Mouse (Mus musculus) spleen, adult 2 months (tissue): ENCODE measurements at regions not wholly inside any gene's neighbourhood (a gene's known extent, or its start where the extent isn't known, plus 50 kb on each side); places are given as distances from the start of the nearest gene placed in this dataset.

Experiments used
- DNase-seq, 2 experiments: peaks; one replicate each; pipeline versions ENCODE4 v3.0.0 to v3.0.0-alpha.2; 2012 to 2021; ENCODE audit warnings: low spot score in 2 of 2, low read depth in 1 of 2
- H3K27ac ChIP-seq: fragments of 200-500 bp; 2 replicates; pipeline ENCODE4 v1.5.1; 2012; ENCODE audit warnings: low read length, inconsistent platforms; ENCODE audit not compliant: insufficient read depth
- H3K27me3 ChIP-seq: fragments of 200-500 bp; 2 replicates; pipeline ENCODE4 v1.6.1; 2012; ENCODE audit warnings: mild to moderate bottlenecking, moderate library complexity, low read length, inconsistent platforms; ENCODE audit not compliant: control insufficient read depth, insufficient read depth
- H3K36me3 ChIP-seq: fragments of 200-500 bp; 2 replicates; pipeline ENCODE4 v1.6.1; 2012; ENCODE audit warnings: mild to moderate bottlenecking, low read length, inconsistent platforms; ENCODE audit not compliant: control insufficient read depth, insufficient read depth
- H3K4me1 ChIP-seq: fragments of 200-500 bp; 2 replicates; pipeline ENCODE4 v1.6.1; 2011; ENCODE audit warnings: inconsistent platforms; ENCODE audit not compliant: control insufficient read depth, insufficient read depth, insufficient read length
- H3K4me3 ChIP-seq: fragments of 200-500 bp; 2 replicates; pipeline ENCODE4 v1.5.1; 2011; ENCODE audit warnings: mild to moderate bottlenecking, inconsistent platforms; ENCODE audit not compliant: insufficient read depth, insufficient read length; ENCODE audit errors: extremely low read depth
- CTCF ChIP-seq: fragments of 200-500 bp; IDR thresholded peaks from 2 replicates; pipeline ENCODE4 v1.5.1; 2011; ENCODE audit warnings: mild to moderate bottlenecking, inconsistent platforms; ENCODE audit not compliant: insufficient read depth, insufficient read length, insufficient replicate concordance; ENCODE audit errors: extremely low read depth
- POLR2A ChIP-seq: fragments of 200-500 bp; IDR thresholded peaks from 2 replicates; pipeline ENCODE4 v1.6.1; 2011; ENCODE audit warnings: low read depth, low read length, inconsistent platforms
- WGBS: fragments of 180-500 bp; shearing (Covaris S2); methylation state at CpG from one replicate; pipeline ENCODE4 v1.1.7; 2018; 5-methylcytosine and 5-hydroxymethylcytosine counted together

GRCm38 (mm10) chr11:113021533-113021932 is 239.5 kb downstream of the Sox9 start:
- no peak overlapping the region for H3K27ac ChIP-seq
- no peaks in the 10 kb centered on the region for H3K4me1 ChIP-seq
- H3K36me3 ChIP-seq, result no peaks in the 10 kb centered on the region
- TF ChIP-seq POLR2A, result no peak
- TF ChIP-seq CTCF, result no peak
- DNase-seq, result no peak
- H3K4me3 ChIP-seq, result no peak overlapping the region
- no peaks in the 10 kb centered on the region for H3K27me3 ChIP-seq
- WGBS, result 71% methylated on average over 4 of the region's 4 CpGs

- no peaks in the 10 kb centered on the region for H3K36me3 ChIP-seq
- H3K4me3 ChIP-seq, result no peak overlapping the region
- no peak for DNase-seq
- H3K27ac ChIP-seq, result no peak overlapping the region
- 71% methylated on average over 6 of the region's 6 CpGs for WGBS
- no peaks in the 10 kb centered on the region for H3K4me1 ChIP-seq
- TF ChIP-seq POLR2A (no peak), CTCF (no peak)
- H3K27me3 ChIP-seq, result no peaks in the 10 kb centered on the region
These were observed 245.0 kb downstream of the Sox9 start for GRCm38 (mm10) chr11:113026994-113027393.

- Histone ChIP-seq H3K4me3 (no peak overlapping the region), H3K4me1 (no peaks in the 10 kb centered on the region), H3K36me3 (no peaks in the 10 kb centered on the region), H3K27ac (no peak overlapping the region), H3K27me3 (no peaks in the 10 kb centered on the region)
- no peak for DNase-seq
- TF ChIP-seq POLR2A (no peak), CTCF (no peak)
- 76% methylated on average over 8 of the region's 8 CpGs for WGBS
These were observed 246.4 kb downstream of the Sox9 start for GRCm38 (mm10) chr11:113028235-113028919.

- WGBS, result 90% methylated on average over 8 of the region's 8 CpGs
- Histone ChIP-seq H3K36me3 (no peaks in the 10 kb centered on the region), H3K4me3 (no peak overlapping the region), H3K27me3 (no peaks in the 10 kb centered on the region), H3K4me1 (no peaks in the 10 kb centered on the region), H3K27ac (no peak overlapping the region)
- TF ChIP-seq CTCF (no peak), POLR2A (no peak)
- no peak for DNase-seq
These were observed 249.4 kb downstream of the Sox9 start for GRCm38 (mm10) chr11:113031405-113031804.

- WGBS, result 77% methylated on average over 8 of the region's 8 CpGs
- no peak overlapping the region for H3K27ac ChIP-seq
- no peak for DNase-seq
These were observed 250.6 kb downstream of the Sox9 start for GRCm38 (mm10) chr11:113032487-113033228.

GRCm38 (mm10) chr11:113034911-113035310 is 252.9 kb downstream of the Sox9 start:
- Histone ChIP-seq H3K27ac (no peak overlapping the region), H3K27me3 (no peaks in the 10 kb centered on the region), H3K4me1 (no peaks in the 10 kb centered on the region), H3K36me3 (no peaks in the 10 kb centered on the region), H3K4me3 (no peak overlapping the region)
- WGBS, result 92% methylated on average over 13 of the region's 13 CpGs
- DNase-seq, result no peak
- no peak for TF ChIP-seq CTCF
- TF ChIP-seq POLR2A, result no peak

More at GRCm38 (mm10) chr11:113032487-113033228, 250.6 kb downstream of the Sox9 start:
- no peaks in the 10 kb centered on the region for H3K4me1 ChIP-seq
- H3K36me3 ChIP-seq, result no peaks in the 10 kb centered on the region
- no peak overlapping the region for H3K4me3 ChIP-seq
- no peaks in the 10 kb centered on the region for H3K27me3 ChIP-seq
- no peak for TF ChIP-seq CTCF

- WGBS, result 82% methylated on average over 4 of the region's 4 CpGs
- no peak for DNase-seq
These were observed 255.7 kb downstream of the Sox9 start for GRCm38 (mm10) chr11:113037736-113038135.

More at GRCm38 (mm10) chr11:113037736-113038135, 255.7 kb downstream of the Sox9 start:
- H3K27me3 ChIP-seq, result no peaks in the 10 kb centered on the region
- no peaks in the 10 kb centered on the region for H3K4me1 ChIP-seq
- H3K27ac ChIP-seq, result no peak overlapping the region
- H3K4me3 ChIP-seq, result no peak overlapping the region
- no peak for TF ChIP-seq CTCF
- TF ChIP-seq POLR2A, result no peak
- H3K36me3 ChIP-seq, result no peaks in the 10 kb centered on the region
